Mouse (Mus musculus): ENCODE measurements around the gene Tcf20. TPM values are rescaled to one million over a fixed set of nuclear protein-coding genes. Genes with fewer than 3 reads are reported as not detected.

Gene Tcf20
- polyA plus RNA-seq, 1 experiment: 38.3 TPM

DNA sequence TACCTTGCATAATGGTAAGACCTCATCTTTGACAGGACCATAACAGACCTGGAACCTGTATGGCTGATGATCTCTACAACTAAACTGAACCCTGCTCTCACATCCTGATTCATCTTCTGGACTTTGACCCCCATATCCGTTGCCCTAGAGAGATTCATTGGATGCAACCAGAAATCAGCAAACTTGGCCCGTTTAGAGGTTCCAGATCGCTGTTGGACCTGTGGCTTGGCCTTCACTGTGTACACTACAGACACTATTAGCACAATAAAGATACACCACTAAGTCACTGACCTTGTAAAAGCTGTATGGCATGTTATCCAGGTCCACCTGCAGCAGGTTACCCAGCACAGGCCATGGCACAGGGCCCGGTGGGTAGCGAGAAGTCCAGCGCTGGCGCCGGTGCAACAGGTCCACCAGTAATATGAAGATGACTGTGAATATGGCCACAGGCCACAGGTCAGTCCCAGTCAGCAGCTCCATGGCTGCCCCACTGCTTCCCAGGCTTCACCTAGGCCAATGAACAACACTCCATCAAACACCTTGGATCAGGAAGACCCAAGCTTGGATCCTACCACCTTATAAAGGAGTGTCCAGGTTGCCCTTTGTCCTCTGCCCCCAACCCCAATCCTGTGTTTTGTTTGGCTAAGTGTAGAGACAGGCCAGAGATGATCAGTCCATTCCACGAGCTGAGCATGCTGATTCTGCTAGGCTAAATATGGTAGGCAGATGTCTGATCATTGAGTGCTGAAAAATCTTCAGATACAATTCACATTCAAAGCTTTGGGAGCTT lies 223.8 kb downstream of the Tcf20 start, which contains the start of gene Cyp2d40:
Gene Cyp2d40, minus strand, starts transcription at position 553 of the 790 bp plus-strand sequence.
- DNase-seq (ENCODE audit: extremely low spot score in 1 of 2, low spot score in 1 of 2): no peak

Other genes with a start within 250 kb of the Tcf20 start
- 0.04 TPM in 1 of 2 replicates, not detected in the other for gene Cyp2d40, start 223.7 kb downstream of the Tcf20 start, polyA plus RNA-seq (2012; rRNA removed)
- 0.13 and 0.14 TPM in 2 replicates for gene Cyp2d26, start 193.6 kb downstream of the Tcf20 start, polyA plus RNA-seq (2012; rRNA removed)
- 2.0 and 2.2 TPM in 2 replicates for gene Nfam1, start 45.4 kb upstream of the Tcf20 start, polyA plus RNA-seq (2012; rRNA removed)
- gene Serhl, start 101.6 kb upstream of the Tcf20 start, polyA plus RNA-seq (2012; rRNA removed): 14.5 and 15.7 TPM in 2 replicates
- 109 and 111 TPM in 2 replicates for gene Rrp7a, start 134.9 kb upstream of the Tcf20 start, polyA plus RNA-seq (2012; rRNA removed)
- gene Poldip3, start 161.5 kb upstream of the Tcf20 start, polyA plus RNA-seq (2012; rRNA removed): 67.7 and 76.6 TPM in 2 replicates
- gene Cyb5r3, start 184.7 kb upstream of the Tcf20 start, polyA plus RNA-seq (2012; rRNA removed): 62.2 and 64.4 TPM in 2 replicates

Measured in frontal cortex, adult 2 months (tissue).